Mouse (Mus musculus) splenic B cell, adult 2 months (primary cell): ENCODE measurements around the gene Efcab9.

ENCODE experiments used
- DNase-seq: peaks from one replicate; pipeline ENCODE4 v3.0.0-alpha.2; 2011; ENCODE audit warnings: low read depth, low spot score
- H3K27me3 ChIP-seq: 2 replicates; pipeline ENCODE4 v1.6.1; 2012; ENCODE audit warnings: mild to moderate bottlenecking, low read length, moderate library complexity, mixed read lengths; ENCODE audit not compliant: control insufficient read depth, poor library complexity, insufficient read depth, severe bottlenecking
- H3K36me3 ChIP-seq: 2 replicates; pipeline ENCODE4 v1.6.1; 2012; ENCODE audit warnings: mild to moderate bottlenecking, low read length, moderate library complexity, mixed read lengths; ENCODE audit not compliant: control insufficient read depth, poor library complexity, insufficient read depth, severe bottlenecking

Gene Efcab9

GRCm38 (mm10) chr11:32563660-32564059 lies 31.8 kb upstream of the Efcab9 start:
- H3K36me3 ChIP-seq: peaks cover 2% of the 10 kb centered on the region
- peak; percentile 62 for DNase-seq
- no peaks in the 10 kb centered on the region for H3K27me3 ChIP-seq

DNA sequence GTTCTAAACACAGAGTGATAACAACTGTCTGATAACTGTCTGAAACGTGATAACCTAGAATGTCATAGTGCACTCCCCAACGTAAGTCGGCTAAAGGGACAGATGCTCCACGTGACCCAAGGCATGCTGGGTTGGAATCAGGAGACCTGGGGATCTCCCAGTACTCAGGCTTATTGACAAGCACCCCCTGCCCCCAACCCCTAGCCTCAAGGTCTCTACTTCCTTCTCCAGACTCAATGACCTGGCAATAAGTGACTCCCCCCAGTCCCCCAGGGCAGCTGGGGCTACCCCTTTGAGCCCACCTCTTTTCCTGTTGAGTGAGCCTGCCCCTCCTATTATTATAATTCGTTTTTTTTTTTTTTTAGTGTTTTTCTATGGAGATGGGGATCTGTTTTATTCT lies 30.8 kb upstream of the Efcab9 start:
- DNase-seq: peak; percentile 64
- Histone ChIP-seq H3K27me3 (no peaks in the 10 kb centered on the region), H3K36me3 (peaks cover 2% of the 10 kb centered on the region)

- Histone ChIP-seq H3K27me3 (no peaks in the 10 kb centered on the region), H3K36me3 (peaks cover 8% of the 10 kb centered on the region)
- DNase-seq: peak; percentile 68
These were observed 29.8 kb upstream of the Efcab9 start for GRCm38 (mm10) chr11:32561465-32562355.

- Histone ChIP-seq H3K27me3 (no peaks in the 10 kb centered on the region), H3K36me3 (peaks cover 14% of the 10 kb centered on the region)
- no peak for DNase-seq
These were observed 28.3 kb upstream of the Efcab9 start for GRCm38 (mm10) chr11:32560015-32560770.

DNA sequence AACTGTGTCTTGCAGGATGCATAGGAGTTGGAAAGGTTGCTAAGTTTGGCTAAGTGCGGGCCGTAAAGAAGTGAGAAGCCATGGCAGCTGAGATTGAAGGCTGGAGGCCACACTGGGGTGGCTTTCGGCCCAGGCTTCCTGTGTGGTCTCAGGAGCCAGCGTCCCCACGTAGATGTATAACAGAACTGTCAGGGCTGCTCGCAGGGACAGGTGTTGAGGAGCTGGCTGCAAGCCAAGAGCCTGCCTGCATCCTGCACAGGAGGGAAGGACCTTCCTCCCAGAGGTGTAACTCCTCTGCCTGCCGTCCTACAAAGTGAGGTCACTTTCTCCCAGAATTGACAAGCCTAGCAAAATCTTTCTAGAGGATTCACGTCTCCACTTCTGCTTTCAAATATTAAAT lies 26.8 kb upstream of the Efcab9 start:
- DNase-seq: peak; percentile 50
- peaks cover 14% of the 10 kb centered on the region for H3K36me3 ChIP-seq
- no peaks in the 10 kb centered on the region for H3K27me3 ChIP-seq

GRCm38 (mm10) chr11:32558026-32558425 lies 26.1 kb upstream of the Efcab9 start:
- Histone ChIP-seq H3K36me3 (peaks cover 14% of the 10 kb centered on the region), H3K27me3 (no peaks in the 10 kb centered on the region)
- no peak for DNase-seq

DNA sequence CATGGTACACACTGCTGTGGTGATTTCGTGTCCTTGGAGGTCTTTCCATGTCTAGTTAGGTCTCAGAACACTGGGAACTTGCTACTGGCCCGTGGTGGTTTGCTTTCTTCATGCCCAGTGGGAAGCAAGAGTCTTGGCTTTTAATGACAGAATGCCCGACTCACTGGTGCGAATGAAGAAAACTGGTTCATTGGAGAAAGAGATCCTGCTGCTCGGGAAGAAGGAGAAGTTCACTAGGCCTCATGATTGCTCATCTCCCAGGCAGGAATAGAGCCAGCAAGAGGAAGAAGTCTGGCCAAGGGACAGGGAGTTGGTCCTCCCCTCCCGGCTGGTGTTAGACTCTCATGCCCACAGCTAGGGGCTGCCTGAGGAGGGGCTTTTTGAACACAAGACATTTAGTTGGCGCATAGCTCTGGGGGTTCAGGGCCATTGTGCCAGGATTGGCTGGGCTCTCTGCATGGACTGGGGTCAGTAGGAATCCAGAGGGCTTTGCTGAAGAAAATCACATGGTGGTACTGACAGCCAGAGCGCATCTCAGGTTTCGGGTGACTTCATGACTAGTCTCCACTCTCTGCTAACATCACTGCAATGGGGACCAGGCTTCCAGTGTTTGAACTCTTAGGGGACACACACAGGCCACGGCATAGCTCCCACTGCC lies 24.6 kb upstream of the Efcab9 start:
- no peak for DNase-seq
- H3K36me3 ChIP-seq: peaks cover 15% of the 10 kb centered on the region
- no peaks in the 10 kb centered on the region for H3K27me3 ChIP-seq

- H3K36me3 ChIP-seq: peaks cover 15% of the 10 kb centered on the region
- H3K27me3 ChIP-seq: no peaks in the 10 kb centered on the region
- DNase-seq: no peak
These were observed 23.3 kb upstream of the Efcab9 start for GRCm38 (mm10) chr11:32555103-32555689.

DNA sequence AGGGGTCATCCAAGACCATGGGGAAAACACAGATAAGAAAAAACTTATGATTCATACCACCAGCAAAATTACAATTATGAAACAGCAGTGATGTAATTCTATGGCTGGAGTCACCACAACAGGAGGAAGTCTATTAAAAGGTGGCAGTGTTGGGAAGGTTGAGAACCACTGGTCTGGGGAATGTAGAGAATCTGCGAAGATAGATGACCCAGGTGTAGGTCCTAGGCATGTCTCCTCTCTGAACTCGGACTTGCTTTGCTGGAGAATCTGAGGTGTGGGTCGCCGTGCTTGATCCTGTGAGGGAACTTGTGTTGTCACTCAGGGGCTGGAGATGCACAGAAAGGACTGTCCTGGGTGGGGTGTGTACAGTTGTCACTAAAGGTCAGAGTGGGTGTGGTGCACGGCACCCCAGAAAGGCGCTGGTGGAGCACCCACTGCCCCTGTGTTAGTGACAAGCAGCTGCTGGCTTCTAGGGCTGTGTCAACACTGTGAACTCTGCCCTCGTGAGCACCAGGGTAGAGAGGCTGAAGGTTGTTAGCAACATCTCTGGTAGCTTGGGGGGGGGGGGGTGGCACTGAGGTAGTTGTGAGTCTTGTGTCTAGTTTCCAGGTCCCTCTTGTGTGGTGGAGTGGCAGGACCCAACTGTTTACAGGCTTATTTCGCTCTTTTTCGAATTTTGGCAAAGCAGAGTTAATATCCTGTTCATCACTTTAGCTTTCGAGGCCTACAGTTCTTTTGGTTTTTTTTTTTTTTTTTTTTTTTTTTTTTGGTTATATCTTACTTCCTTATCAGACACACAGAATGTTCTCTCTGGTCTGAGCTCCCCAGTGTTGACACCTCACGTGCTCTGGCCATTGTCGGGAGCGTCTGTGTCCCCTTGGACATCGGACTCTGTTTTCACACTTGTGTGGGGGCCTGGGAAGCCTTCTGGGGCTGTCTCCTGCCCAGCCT lies 22.5 kb upstream of the Efcab9 start:
- DNase-seq: no peak
- Histone ChIP-seq H3K27me3 (no peaks in the 10 kb centered on the region), H3K36me3 (peaks cover 15% of the 10 kb centered on the region)

- Histone ChIP-seq H3K27me3 (no peaks in the 10 kb centered on the region), H3K36me3 (peaks cover 15% of the 10 kb centered on the region)
- DNase-seq: peak; percentile 62
These were observed 21.6 kb upstream of the Efcab9 start for GRCm38 (mm10) chr11:32553311-32554140.

- DNase-seq: no peak
- Histone ChIP-seq H3K27me3 (no peaks in the 10 kb centered on the region), H3K36me3 (peaks cover 15% of the 10 kb centered on the region)
These were observed 20.7 kb upstream of the Efcab9 start for GRCm38 (mm10) chr11:32552401-32553090.

- DNase-seq: no peak
- Histone ChIP-seq H3K27me3 (no peaks in the 10 kb centered on the region), H3K36me3 (peaks cover 11% of the 10 kb centered on the region)
These were observed 19.9 kb upstream of the Efcab9 start for GRCm38 (mm10) chr11:32551579-32552297.
